Mouse (Mus musculus) myocyte (in vitro differentiated cells): Measurements from ENCODE around the gene Mars2. TPM values are rescaled to one million over a fixed set of nuclear protein-coding genes. Genes with fewer than 3 reads are reported as not detected.

ENCODE experiments used
- H3K27me3 ChIP-seq: one replicate; pipeline ENCODE4 v1.6.1; 2011; ENCODE audit not compliant: control insufficient read depth, insufficient read depth, insufficient read length
- H3K36me3 ChIP-seq: one replicate; pipeline ENCODE4 v1.6.1; 2011; ENCODE audit not compliant: control insufficient read depth, insufficient read depth
- H3K4me2 ChIP-seq: one replicate; pipeline ENCODE4 v1.6.1; 2011; ENCODE audit warnings: low read depth, control low read depth
- H3K4me3 ChIP-seq: one replicate; pipeline ENCODE4 v1.5.1; 2011; ENCODE audit warnings: mild to moderate bottlenecking, control low read depth, moderate library complexity
- H3K79me2 ChIP-seq: one replicate; pipeline ENCODE4 v1.6.1; 2011; ENCODE audit not compliant: control insufficient read depth, insufficient read depth
- H3ac ChIP-seq: one replicate; pipeline ENCODE4 v1.6.1; 2011; ENCODE audit not compliant: control insufficient read depth, insufficient read length
- CEBPB ChIP-seq: IDR thresholded peaks from 2 replicates; pipeline ENCODE4 v1.6.1; 2011; ENCODE audit warnings: mild to moderate bottlenecking, moderate library complexity; ENCODE audit not compliant: poor library complexity, insufficient read depth, severe bottlenecking
- E2F4 ChIP-seq: IDR thresholded peaks from one replicate; pipeline ENCODE4 v1.6.1; 2011; ENCODE audit warnings: mild to moderate bottlenecking, control low read depth, moderate library complexity; ENCODE audit not compliant: insufficient read depth
- MAX ChIP-seq: IDR thresholded peaks from one replicate; pipeline ENCODE4 v1.6.1; 2011; ENCODE audit warnings: low read depth, mild to moderate bottlenecking, control low read depth
- MYOD1 ChIP-seq, 3 experiments: IDR thresholded peaks; one replicate each; pipeline ENCODE4 v1.6.1; 2011; ENCODE audit warnings: control low read depth in 2 of 3, low read depth in 2 of 3, mild to moderate bottlenecking in 2 of 3, moderate library complexity in 1 of 3; ENCODE audit not compliant: insufficient read length in 2 of 3, control insufficient read depth in 1 of 3
- MYOG ChIP-seq, 3 experiments: IDR thresholded peaks; one replicate each; pipeline ENCODE4 v1.6.1; 2011; ENCODE audit warnings: control low read depth in 2 of 3, low read depth in 2 of 3, mild to moderate bottlenecking in 2 of 3; ENCODE audit not compliant: insufficient read length in 2 of 3, control insufficient read depth in 1 of 3, insufficient read depth in 1 of 3
- POLR2A ChIP-seq: IDR thresholded peaks from one replicate; pipeline ENCODE4 v1.6.1; 2011; ENCODE audit warnings: low read depth, mild to moderate bottlenecking, control low read depth, moderate library complexity; ENCODE audit not compliant: insufficient read length
- POLR2AphosphoS2 ChIP-seq: IDR thresholded peaks from one replicate; pipeline ENCODE4 v1.6.1; 2011; ENCODE audit warnings: low read depth, control low read depth; ENCODE audit not compliant: insufficient read length
- REST ChIP-seq: IDR thresholded peaks from one replicate; pipeline ENCODE4 v1.6.1; 2011; ENCODE audit warnings: mild to moderate bottlenecking, control low read depth, moderate library complexity; ENCODE audit not compliant: insufficient read depth, insufficient read length
- SRF ChIP-seq: IDR thresholded peaks from one replicate; pipeline ENCODE4 v1.6.1; 2011; ENCODE audit warnings: low read depth; ENCODE audit not compliant: control insufficient read depth, insufficient read length
- TCF12 ChIP-seq: IDR thresholded peaks from one replicate; pipeline ENCODE4 v1.6.1; 2011; ENCODE audit warnings: mild to moderate bottlenecking, control low read depth; ENCODE audit not compliant: poor library complexity, insufficient read depth, severe bottlenecking
- TCF3 ChIP-seq: IDR thresholded peaks from one replicate; pipeline ENCODE4 v1.6.1; 2011; ENCODE audit warnings: low read depth, control low read depth; ENCODE audit not compliant: insufficient read length
- USF1 ChIP-seq: IDR thresholded peaks from one replicate; pipeline ENCODE4 v1.6.1; 2011; ENCODE audit warnings: low read depth, mild to moderate bottlenecking, control low read depth, moderate library complexity
- polyA plus RNA-seq: library from polyadenylated mRNA; unstranded; fragments of >200 nt; fragmentation: generic; extraction: Trizol; gene quantifications from one replicate; pipeline ENCODE4 v1.2.1, GENCODE M21; 2012; ENCODE audit warnings: missing spikeins

Mars2 gene
- polyA plus RNA-seq, 1 experiment = 2.2 TPM

DNA sequence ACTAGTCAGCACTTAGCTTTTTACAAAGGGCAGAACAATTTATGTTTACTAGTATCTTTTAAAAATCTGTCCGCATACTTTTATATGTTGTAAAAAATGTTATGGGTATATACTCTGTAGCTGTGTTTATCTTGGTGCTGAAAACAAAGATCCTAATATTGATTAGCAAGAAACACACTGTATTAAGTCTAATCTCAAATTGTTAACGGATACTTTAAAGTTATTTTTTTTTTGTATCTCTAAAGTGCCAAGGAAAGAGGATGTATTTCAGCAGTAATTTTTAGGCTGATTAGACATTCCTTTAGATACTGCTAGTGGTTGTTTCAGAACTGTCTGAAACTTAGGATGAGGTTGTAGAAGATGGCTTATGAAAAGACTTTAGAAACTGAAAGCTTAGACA is 9.4 kb downstream of the Mars2 start:
- H3K36me3 ChIP-seq = no peaks in the 10 kb centered on the region
- peaks cover 7% of the 10 kb centered on the region for H3K79me2 ChIP-seq
- H3K27me3 ChIP-seq = no peaks in the 10 kb centered on the region
- TF ChIP-seq POLR2A (no peak), POLR2AphosphoS2 (no peak), USF1 (no peak), MYOD1 (IDR thresholded peaks at IDR 0.05; ENCODE audit: control insufficient read depth in 1 of 3, insufficient read length in 2 of 3, low read depth in 2 of 3) (no peak), MYOG (IDR thresholded peaks at IDR 0.05; ENCODE audit: control insufficient read depth in 1 of 3, insufficient read depth in 1 of 3, insufficient read length in 2 of 3, low read depth in 2 of 3) (no peak), TCF3 (no peak), REST (no peak), TCF12 (no peak), CEBPB (no peak), E2F4 (no peak), SRF (no peak), MAX (no peak)
- H3K4me2 ChIP-seq = no peak overlapping the region
- no peak overlapping the region for H3K4me3 ChIP-seq
- H3ac ChIP-seq = no peak overlapping the region

DNA sequence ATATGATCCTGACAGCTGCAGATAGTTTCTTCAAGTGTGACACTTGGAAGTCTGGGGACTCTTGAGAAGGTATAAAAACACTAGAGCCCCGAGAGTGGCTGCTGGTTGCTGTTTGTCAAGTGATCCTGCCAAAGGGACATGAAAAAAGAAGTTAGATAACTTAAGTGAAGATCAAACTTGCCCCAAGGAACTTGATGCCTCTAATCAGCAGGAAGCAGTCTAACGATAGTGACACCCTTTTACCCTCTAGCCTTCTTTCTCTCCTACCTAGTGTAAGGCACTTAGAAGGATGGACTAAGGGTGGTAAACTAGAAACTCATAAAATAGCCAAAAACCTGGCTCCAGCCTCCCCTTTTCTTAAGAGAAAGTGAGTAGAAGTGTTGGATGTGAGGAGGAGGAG is 27.4 kb downstream of the Mars2 start:
- Histone ChIP-seq H3ac (no peak overlapping the region), H3K4me3 (no peak overlapping the region), H3K4me2 (no peak overlapping the region), H3K36me3 (no peaks in the 10 kb centered on the region), H3K27me3 (no peaks in the 10 kb centered on the region), H3K79me2 (no peaks in the 10 kb centered on the region)
- TF ChIP-seq POLR2A (no peak), MYOG (IDR thresholded peaks at IDR 0.05; ENCODE audit: control insufficient read depth in 1 of 3, insufficient read depth in 1 of 3, insufficient read length in 2 of 3, low read depth in 2 of 3) (no peak), POLR2AphosphoS2 (no peak), REST (no peak), MAX (no peak), CEBPB (no peak), MYOD1 (IDR thresholded peaks at IDR 0.05; ENCODE audit: control insufficient read depth in 1 of 3, insufficient read length in 2 of 3, low read depth in 2 of 3) (no peak), TCF3 (no peak)

DNA sequence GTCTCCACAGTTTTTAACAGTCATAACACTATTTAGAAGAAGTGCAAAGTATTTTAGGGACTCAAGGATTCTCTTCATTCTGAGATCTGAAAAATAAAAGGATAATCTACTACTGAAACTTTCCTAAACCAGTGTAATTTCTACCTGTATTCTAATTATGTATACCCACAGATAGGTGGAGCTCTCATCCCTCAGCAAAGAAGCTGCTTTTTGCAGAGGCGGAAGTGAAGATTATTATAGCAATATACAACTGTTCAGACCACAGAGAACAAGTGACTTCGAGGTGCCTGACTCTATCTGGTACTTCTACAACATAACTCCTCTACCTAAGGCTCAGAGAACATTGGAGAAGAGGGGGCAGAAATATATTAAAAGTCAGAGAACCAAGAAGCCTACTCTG is 28.5 kb downstream of the Mars2 start:
- H3ac ChIP-seq = no peak overlapping the region
- no peak for TF ChIP-seq TCF12
- no peak for TF ChIP-seq USF1
- no peaks in the 10 kb centered on the region for H3K36me3 ChIP-seq
- no peaks in the 10 kb centered on the region for H3K79me2 ChIP-seq
- no peak overlapping the region for H3K4me2 ChIP-seq
- no peaks in the 10 kb centered on the region for H3K27me3 ChIP-seq
- H3K4me3 ChIP-seq = no peak overlapping the region

DNA sequence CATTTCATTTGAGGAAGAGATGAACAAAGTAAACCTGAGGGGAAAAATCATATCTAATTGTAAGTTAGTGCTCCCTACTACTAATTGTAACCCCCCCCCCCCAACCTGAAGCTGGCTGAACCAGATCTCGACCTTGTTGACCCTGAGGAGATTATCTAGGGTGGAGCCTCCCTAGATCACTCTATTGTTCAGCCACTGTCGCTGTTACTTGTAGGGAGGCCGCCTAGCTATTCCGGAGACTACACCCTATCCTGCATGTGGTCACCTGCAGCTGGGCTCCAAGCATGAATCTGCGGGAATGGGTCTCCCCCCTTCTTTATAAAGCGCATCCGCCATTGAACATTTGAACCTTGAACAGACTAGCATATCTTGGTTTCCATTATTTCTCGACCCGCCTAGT is 42.1 kb downstream of the Mars2 start:
- H3K4me3 ChIP-seq = no peak overlapping the region
- no peak overlapping the region for H3K4me2 ChIP-seq
- H3K27me3 ChIP-seq = no peaks in the 10 kb centered on the region
- H3K79me2 ChIP-seq = no peaks in the 10 kb centered on the region
- TF ChIP-seq MYOG (IDR thresholded peaks at IDR 0.05; ENCODE audit: control insufficient read depth in 1 of 3, insufficient read depth in 1 of 3, insufficient read length in 2 of 3, low read depth in 2 of 3) = no peak
- TF ChIP-seq USF1 = no peak
- no peak for TF ChIP-seq E2F4
- no peak for TF ChIP-seq POLR2AphosphoS2
- no peak for TF ChIP-seq TCF3
- TF ChIP-seq MAX = no peak
- no peak overlapping the region for H3ac ChIP-seq
- H3K36me3 ChIP-seq = no peaks in the 10 kb centered on the region

Other genes with a start within 250 kb of the Mars2 start
- 31.8 TPM for gene Sf3b1, start 209.7 kb upstream of the Mars2 start, polyA plus RNA-seq
- 18.5 TPM for gene Coq10b, start 184.4 kb upstream of the Mars2 start, polyA plus RNA-seq
- gene Hspe1, start 149.0 kb upstream of the Mars2 start, polyA plus RNA-seq = 436 TPM
- gene Hspd1, start 148.9 kb upstream of the Mars2 start, polyA plus RNA-seq = 132 TPM
- 19.5 TPM for gene Mob4, start 105.9 kb upstream of the Mars2 start, polyA plus RNA-seq
- 41.0 TPM for gene Rftn2, start 10.4 kb upstream of the Mars2 start, polyA plus RNA-seq
- gene Boll, start 126.3 kb downstream of the Mars2 start, polyA plus RNA-seq = not detected
- gene Plcl1, start 168.7 kb downstream of the Mars2 start, polyA plus RNA-seq = 1.00 TPM